Mouse (Mus musculus): Measurements from ENCODE around the gene Tssk4. TPM values are rescaled to one million over a fixed set of nuclear protein-coding genes. Genes with fewer than 3 reads are reported as not detected.

The Tssk4 gene
- total RNA-seq, 1 experiment, result not detected

- in situ Hi-C loops (cut with MboI; ENCODE audit: low sequenced_read_pairs in 2 of 2, unreplicated experiment in 2 of 2), result no loop called here
- Histone ChIP-seq H3K27ac (ENCODE audit: insufficient read depth, low read depth, low read length, poor library complexity, severe bottlenecking) (no peak overlapping the region), H3K4me3 (ENCODE audit: insufficient read depth in 1 of 2, low read depth in 1 of 2, low read length in 2 of 2, poor library complexity in 1 of 2, severe bottlenecking in 1 of 2) (no peak overlapping the region), H3K36me3 (ENCODE audit: control insufficient read depth, insufficient read depth, low read length, poor library complexity, severe bottlenecking) (peaks cover 80% of the 10 kb centered on the region), H3K9me3 (ENCODE audit: control insufficient read depth, insufficient read depth, low read depth, low read length) (no peaks in the 10 kb centered on the region), H3K9ac (ENCODE audit: insufficient read depth, low read depth, low read length, poor library complexity, severe bottlenecking) (no peak overlapping the region), H3K4me1 (ENCODE audit: control insufficient read depth in 2 of 2, insufficient read depth in 2 of 2, low read length in 2 of 2, poor library complexity in 1 of 2) (0 out of 4 replicates have a peak, but pooled peaks cover 0 to under 1% of the 10 kb centered on the region in 2 experiments)
- TF ChIP-seq MAFK (IDR thresholded peaks at IDR 0.05; ENCODE audit: insufficient read depth, low read depth, low read length) (no peak), ZC3H11A (IDR thresholded peaks at IDR 0.05; ENCODE audit: borderline replicate concordance, low read depth, low read length) (no peak), HCFC1 (IDR thresholded peaks at IDR 0.05; ENCODE audit: borderline replicate concordance, insufficient read depth, low read length) (no peak), CHD2 (IDR thresholded peaks at IDR 0.05; ENCODE audit: low read depth, low read length) (no peak), ZNF384 (IDR thresholded peaks at IDR 0.05; ENCODE audit: low read depth, low read length) (no peak)
- DNase-seq (ENCODE audit: low read depth, low spot score), result no peak
These were observed 21.7 kb upstream of the Tssk4 start for GRCm38 (mm10) chr14:55628077-55628827.

GRCm38 (mm10) chr14:55629312-55629711, 20.7 kb upstream of the Tssk4 start:
- Histone ChIP-seq H3K4me3 (ENCODE audit: insufficient read depth in 1 of 2, low read depth in 1 of 2, low read length in 2 of 2, poor library complexity in 1 of 2, severe bottlenecking in 1 of 2) (no peak overlapping the region), H3K27ac (ENCODE audit: insufficient read depth, low read depth, low read length, poor library complexity, severe bottlenecking) (no peak overlapping the region), H3K36me3 (ENCODE audit: control insufficient read depth, insufficient read depth, low read length, poor library complexity, severe bottlenecking) (peaks cover 90% of the 10 kb centered on the region), H3K9me3 (ENCODE audit: control insufficient read depth, insufficient read depth, low read depth, low read length) (no peaks in the 10 kb centered on the region), H3K9ac (ENCODE audit: insufficient read depth, low read depth, low read length, poor library complexity, severe bottlenecking) (no peak overlapping the region), H3K4me1 (ENCODE audit: control insufficient read depth in 2 of 2, insufficient read depth in 2 of 2, low read length in 2 of 2, poor library complexity in 1 of 2) (peaks cover 0 to 5% of the 10 kb centered on the region in 2 experiments; a peak in 1 of 4 replicates)
- 0 out of 2 replicates have a peak, but pooled peaks have one; percentile 53 for TF ChIP-seq ZNF384 (IDR thresholded peaks at IDR 0.05; ENCODE audit: low read depth, low read length)
- TF ChIP-seq HCFC1 (IDR thresholded peaks at IDR 0.05; ENCODE audit: borderline replicate concordance, insufficient read depth, low read length), result no peak
- peak; percentile 50 for DNase-seq (ENCODE audit: low read depth, low spot score)
- in situ Hi-C loops (cut with MboI; ENCODE audit: low sequenced_read_pairs in 2 of 2, unreplicated experiment in 2 of 2), result no loop called here

GRCm38 (mm10) chr14:55634874-55635522, 15.0 kb upstream of the Tssk4 start:
- peak; percentile 20 for DNase-seq (ENCODE audit: low read depth, low spot score)

GRCm38 (mm10) chr14:55635523-55636007, 14.4 kb upstream of the Tssk4 start, which contains the start of gene Ipo4:
TSS of gene Ipo4 (minus strand) at chr14:55635957.
- H3K27ac ChIP-seq (ENCODE audit: insufficient read depth, low read depth, low read length, poor library complexity, severe bottlenecking), result no peak within 1 kb of the TSS
- H3K4me1 ChIP-seq (ENCODE audit: control insufficient read depth in 2 of 2, insufficient read depth in 2 of 2, low read length in 2 of 2, poor library complexity in 1 of 2), result peaks cover 2 to 6% of the 10 kb centered on the region in 2 experiments; a peak in 1 of 4 replicates
- no peaks in the 10 kb centered on the region for H3K9me3 ChIP-seq (ENCODE audit: control insufficient read depth, insufficient read depth, low read depth, low read length)
- peak within 1 kb of the TSS; percentile 83 for H3K9ac ChIP-seq (ENCODE audit: insufficient read depth, low read depth, low read length, poor library complexity, severe bottlenecking)
- peak within 1 kb of the TSS; percentile 77 to 81 for H3K4me3 ChIP-seq (ENCODE audit: insufficient read depth in 1 of 2, low read depth in 1 of 2, low read length in 2 of 2, poor library complexity in 1 of 2, severe bottlenecking in 1 of 2)
- DNase-seq (ENCODE audit: low read depth, low spot score), result peak; percentile 81
- no peak for TF ChIP-seq ZC3H11A (IDR thresholded peaks at IDR 0.05; ENCODE audit: borderline replicate concordance, low read depth, low read length)
- TF ChIP-seq HCFC1 (IDR thresholded peaks at IDR 0.05; ENCODE audit: borderline replicate concordance, insufficient read depth, low read length), result peak; percentile 66; the same call in 1 of the 2 replicates
- H3K36me3 ChIP-seq (ENCODE audit: control insufficient read depth, insufficient read depth, low read length, poor library complexity, severe bottlenecking), result peaks cover 49% of the 10 kb centered on the region
- in situ Hi-C loops (cut with MboI; ENCODE audit: low sequenced_read_pairs in 2 of 2, unreplicated experiment in 2 of 2), result no loop called here

More at GRCm38 (mm10) chr14:55634874-55635522, 15.0 kb upstream of the Tssk4 start:
- Histone ChIP-seq H3K9ac (ENCODE audit: insufficient read depth, low read depth, low read length, poor library complexity, severe bottlenecking) (peak overlapping the region; percentile 83), H3K9me3 (ENCODE audit: control insufficient read depth, insufficient read depth, low read depth, low read length) (no peaks in the 10 kb centered on the region), H3K4me3 (ENCODE audit: insufficient read depth in 1 of 2, low read depth in 1 of 2, low read length in 2 of 2, poor library complexity in 1 of 2, severe bottlenecking in 1 of 2) (peak overlapping the region; percentile 77 to 81), H3K27ac (ENCODE audit: insufficient read depth, low read depth, low read length, poor library complexity, severe bottlenecking) (no peak overlapping the region), H3K36me3 (ENCODE audit: control insufficient read depth, insufficient read depth, low read length, poor library complexity, severe bottlenecking) (peaks cover 50% of the 10 kb centered on the region), H3K4me1 (ENCODE audit: control insufficient read depth in 2 of 2, insufficient read depth in 2 of 2, low read length in 2 of 2, poor library complexity in 1 of 2) (peaks cover 2 to 6% of the 10 kb centered on the region in 2 experiments; a peak in 1 of 4 replicates)
- TF ChIP-seq ZNF384 (IDR thresholded peaks at IDR 0.05; ENCODE audit: low read depth, low read length), result no peak
- in situ Hi-C loops (cut with MboI; ENCODE audit: low sequenced_read_pairs in 2 of 2, unreplicated experiment in 2 of 2), result no loop called here
